Mouse (Mus musculus) liver, adult 2 months (tissue): ENCODE measurements around the gene Clmp. TPM values are rescaled to one million over a fixed set of nuclear protein-coding genes. Genes with fewer than 3 reads are reported as not detected.

Experiments
- DNase-seq: peaks from one replicate; pipeline ENCODE4 v3.0.0-alpha.2; 2011; ENCODE audit warnings: low read depth, low spot score; ENCODE audit errors: extremely low read depth
- H3K27ac ChIP-seq: fragments of 200-500 bp; replicated peaks from 2 replicates; pipeline ENCODE4 v1.5.1; 2012; ENCODE audit warnings: low read depth, mild to moderate bottlenecking, control low read depth, inconsistent platforms, low read length; ENCODE audit not compliant: insufficient read depth
- H3K27me3 ChIP-seq: fragments of 200-500 bp; 2 replicates; pipeline ENCODE4 v1.6.1; 2012; ENCODE audit warnings: mild to moderate bottlenecking, moderate library complexity, low read length, inconsistent platforms; ENCODE audit not compliant: control insufficient read depth, insufficient read depth
- H3K36me3 ChIP-seq: fragments of 200-500 bp; 2 replicates; pipeline ENCODE4 v1.6.1; 2012; ENCODE audit warnings: low read length, inconsistent platforms; ENCODE audit not compliant: control insufficient read depth, insufficient read depth
- H3K4me1 ChIP-seq: fragments of 200-500 bp; 2 replicates; pipeline ENCODE4 v1.6.1; 2011; ENCODE audit warnings: low read length; ENCODE audit not compliant: control insufficient read depth, insufficient read depth
- H3K4me3 ChIP-seq: fragments of 200-500 bp; 2 replicates; pipeline ENCODE4 v1.5.1; 2011; ENCODE audit warnings: low read depth, mild to moderate bottlenecking, control low read depth, low read length, moderate library complexity; ENCODE audit not compliant: insufficient read depth
- H3K79me2 ChIP-seq: fragments of 200-500 bp; 2 replicates; pipeline ENCODE4 v1.6.1; 2012; ENCODE audit warnings: inconsistent platforms, mild to moderate bottlenecking, low read length, moderate library complexity; ENCODE audit not compliant: control insufficient read depth, insufficient read depth
- H3K9ac ChIP-seq: fragments of 200-500 bp; 2 replicates; pipeline ENCODE4 v1.6.1; 2012; ENCODE audit warnings: low read depth, mild to moderate bottlenecking, control low read depth, inconsistent platforms, low read length
- CTCF ChIP-seq: fragments of 200-500 bp; IDR thresholded peaks from 2 replicates; pipeline ENCODE4 v1.5.1; 2011; ENCODE audit warnings: low read depth, low read length, control low read depth
- POLR2A ChIP-seq: fragments of 200-500 bp; IDR thresholded peaks from 2 replicates; pipeline ENCODE4 v1.6.1; 2011; ENCODE audit warnings: low read length, control low read depth; ENCODE audit not compliant: insufficient read depth; ENCODE audit errors: extremely low read depth
- WGBS: fragments of 180-500 bp; shearing (Covaris S2); methylation state at CpG from one replicate; pipeline ENCODE4 v1.1.7; 2018; 5-methylcytosine and 5-hydroxymethylcytosine counted together
- polyA plus RNA-seq: library from polyadenylated mRNA; depleted of rRNA; stranded (reverse); fragments of >200 nt; gene quantifications from 2 replicates; pipeline ENCODE4 v1.2.3, GENCODE M21; 2012
- total RNA-seq: library from RNA; depleted of rRNA; stranded (reverse); fragments of >200 nt; gene quantifications from 2 replicates; pipeline ENCODE4 v1.2.3, GENCODE M21; 2014

Gene Clmp
- total and polyA plus RNA-seq, 2 experiments, result 0.46 to 1.3 TPM

GRCm38 (mm10) chr9:40694284-40694683 lies 8.5 kb downstream of the Clmp start:
- Histone ChIP-seq H3K27me3 (no peaks in the 10 kb centered on the region), H3K4me3 (no peak overlapping the region), H3K27ac (no peak overlapping the region), H3K4me1 (no peaks in the 10 kb centered on the region), H3K36me3 (no peaks in the 10 kb centered on the region), H3K79me2 (no peaks in the 10 kb centered on the region), H3K9ac (no peak overlapping the region)
- TF ChIP-seq POLR2A (no peak), CTCF (no peak)
- no peak for DNase-seq
- 90% methylated on average over 12 of the region's 12 CpGs for WGBS

DNA sequence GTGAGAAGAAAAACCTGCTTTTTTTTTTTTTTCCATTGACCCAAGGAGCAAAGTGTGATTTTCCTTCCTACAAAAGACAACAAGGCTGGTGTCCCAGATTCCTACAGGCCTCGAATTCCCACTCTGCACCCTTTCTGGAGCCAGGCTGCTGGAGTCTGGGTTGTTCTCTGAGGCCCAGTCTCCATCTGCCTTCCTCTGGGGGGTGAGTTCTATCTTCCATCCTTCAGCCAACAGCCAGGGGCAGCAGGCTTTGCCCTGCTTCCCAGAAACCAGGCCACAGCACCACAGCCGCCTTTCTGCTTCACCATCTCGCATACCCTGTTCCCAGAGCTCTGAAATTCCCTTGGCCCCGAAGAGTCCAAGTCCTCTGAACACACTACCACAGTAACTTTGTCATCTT lies 10.3 kb downstream of the Clmp start:
- Histone ChIP-seq H3K27me3 (no peaks in the 10 kb centered on the region), H3K4me3 (no peak overlapping the region), H3K79me2 (no peaks in the 10 kb centered on the region), H3K9ac (no peak overlapping the region), H3K36me3 (no peaks in the 10 kb centered on the region), H3K4me1 (no peaks in the 10 kb centered on the region), H3K27ac (no peak overlapping the region)
- 90% methylated on average over 4 of the region's 4 CpGs for WGBS
- DNase-seq, result no peak
- TF ChIP-seq POLR2A (no peak), CTCF (no peak)

- H3K4me3 ChIP-seq, result no peak overlapping the region
- H3K4me1 ChIP-seq, result no peaks in the 10 kb centered on the region
- no peak overlapping the region for H3K27ac ChIP-seq
- TF ChIP-seq POLR2A (no peak), CTCF (no peak)
- no peaks in the 10 kb centered on the region for H3K79me2 ChIP-seq
- WGBS, result 63% methylated on average over 3 of the region's 3 CpGs
- no peaks in the 10 kb centered on the region for H3K27me3 ChIP-seq
- no peak for DNase-seq
- no peak overlapping the region for H3K9ac ChIP-seq
- H3K36me3 ChIP-seq, result no peaks in the 10 kb centered on the region
These were observed 13.4 kb downstream of the Clmp start for GRCm38 (mm10) chr9:40699194-40699593.

GRCm38 (mm10) chr9:40700253-40700652 lies 14.5 kb downstream of the Clmp start:
- H3K27me3 ChIP-seq, result no peaks in the 10 kb centered on the region
- H3K9ac ChIP-seq, result no peak overlapping the region
- TF ChIP-seq CTCF (no peak), POLR2A (no peak)
- no peaks in the 10 kb centered on the region for H3K36me3 ChIP-seq
- no peaks in the 10 kb centered on the region for H3K79me2 ChIP-seq
- WGBS, result 55% methylated on average over 5 of the region's 5 CpGs
- no peak overlapping the region for H3K4me3 ChIP-seq
- no peak for DNase-seq
- H3K27ac ChIP-seq, result no peak overlapping the region
- no peaks in the 10 kb centered on the region for H3K4me1 ChIP-seq

DNA sequence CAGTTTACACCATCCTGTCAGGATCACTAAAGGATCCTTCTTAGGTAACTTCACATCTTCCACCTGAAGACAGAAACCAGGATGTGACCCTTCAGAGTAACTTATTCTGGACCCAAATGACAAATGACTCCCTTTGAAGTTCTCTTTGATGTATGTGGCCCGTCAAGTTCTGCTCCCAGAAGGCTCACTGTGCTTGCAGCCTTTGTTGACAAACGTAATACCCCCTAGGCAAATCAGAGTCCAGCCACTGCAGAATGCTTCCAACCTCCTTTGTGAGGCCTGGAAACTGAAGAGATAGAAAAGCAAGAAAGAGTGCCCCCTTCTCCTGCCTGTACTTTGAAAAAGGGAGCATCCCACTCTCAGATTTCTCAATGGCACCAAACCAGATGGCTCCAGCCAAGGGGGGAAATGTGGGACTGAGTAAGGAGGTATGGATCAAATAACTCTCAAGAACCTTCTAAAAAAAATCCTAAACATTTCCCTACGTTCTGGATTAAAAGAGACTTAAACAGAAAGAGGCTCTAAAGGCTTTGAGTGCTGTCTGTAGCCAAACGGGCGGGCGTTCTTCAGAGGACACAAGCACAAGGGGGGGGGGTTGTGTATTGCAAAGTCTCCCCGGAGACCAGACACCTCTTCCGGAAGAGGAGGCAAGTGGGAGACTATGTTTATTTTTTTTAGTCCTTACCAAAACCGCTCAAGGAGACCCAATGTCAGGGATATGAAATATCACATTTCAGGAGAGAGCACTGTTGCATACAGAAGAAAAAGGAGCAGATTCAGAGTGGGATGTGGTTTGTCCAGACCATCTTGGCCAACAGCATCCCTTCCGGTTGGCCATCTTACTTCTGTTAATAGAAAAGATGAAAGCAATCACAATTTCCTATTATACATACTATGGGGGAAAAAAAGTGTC lies 18.9 kb downstream of the Clmp start:
- no peaks in the 10 kb centered on the region for H3K27me3 ChIP-seq
- WGBS, result 64% methylated on average over 10 of the region's 10 CpGs
- H3K36me3 ChIP-seq, result no peaks in the 10 kb centered on the region
- no peak for DNase-seq
- H3K4me1 ChIP-seq, result no peaks in the 10 kb centered on the region
- no peak overlapping the region for H3K27ac ChIP-seq
- no peak for TF ChIP-seq CTCF
- H3K9ac ChIP-seq, result no peak overlapping the region
- no peak overlapping the region for H3K4me3 ChIP-seq
- H3K79me2 ChIP-seq, result no peaks in the 10 kb centered on the region

DNA sequence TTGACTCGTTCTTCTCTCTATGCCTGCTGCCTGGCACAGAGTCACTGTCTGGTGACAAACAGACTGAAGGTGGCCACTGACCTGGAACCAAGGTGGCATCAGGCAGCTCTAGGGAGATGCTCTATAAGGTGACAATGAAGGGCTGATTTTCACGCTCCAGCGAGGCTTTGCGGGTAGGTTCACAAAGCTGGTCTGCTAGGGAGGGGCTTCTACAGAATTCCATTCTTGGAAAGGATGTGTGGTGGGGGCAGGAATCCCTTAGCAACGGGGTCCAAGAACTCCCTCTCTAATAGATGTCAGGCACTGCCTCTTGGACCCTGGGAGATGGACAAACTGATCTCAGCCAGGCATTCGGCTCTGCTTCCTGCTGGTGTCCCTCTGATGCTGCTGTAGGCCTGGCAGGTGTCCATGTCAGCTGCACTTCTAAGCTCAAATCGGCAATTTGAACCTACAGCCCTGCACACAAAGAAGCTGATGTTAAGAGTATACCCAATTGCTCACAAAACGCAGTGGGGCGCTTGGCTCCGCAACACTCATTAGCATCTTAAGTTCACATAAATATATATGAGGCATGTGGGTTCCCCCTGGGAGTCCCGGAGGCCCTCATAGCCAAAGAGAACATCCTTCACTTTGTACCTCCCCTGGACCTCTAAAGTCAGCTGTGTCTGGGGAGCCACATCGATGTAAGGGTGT lies 22.8 kb downstream of the Clmp start:
- Histone ChIP-seq H3K27me3 (no peaks in the 10 kb centered on the region), H3K4me3 (no peak overlapping the region), H3K4me1 (peaks cover 2% of the 10 kb centered on the region; the same call in 1 of the 2 replicates), H3K79me2 (no peaks in the 10 kb centered on the region), H3K27ac (no peak overlapping the region), H3K36me3 (no peaks in the 10 kb centered on the region), H3K9ac (no peak overlapping the region)
- no peak for DNase-seq
- no peak for TF ChIP-seq CTCF
- no peak for TF ChIP-seq POLR2A
- 87% methylated on average over 12 of the region's 12 CpGs for WGBS
